Mouse (Mus musculus) neural tube, embryonic 14.5 days (tissue): ENCODE data around the gene Stk38. TPM values are rescaled to one million over a fixed set of nuclear protein-coding genes. Genes with fewer than 3 reads are reported as not detected.
A peak's percentile ranks its signal among the peaks of the same experiment; 100 is the strongest.
"Not testable (repeated sequence)": the region's sequence is repeated elsewhere in the genome, so short reads cannot be mapped to it uniquely, and the experiment has no call there.

ENCODE experiments used
- ATAC-seq: fragments of 200-750 bp; cut with Nextera tagmentation; 2 replicates; pipeline ENCODE4 v1.8.0; 2017; ENCODE audit warnings: low read depth, mild to moderate bottlenecking, moderate TSS enrichment, moderate library complexity
- H3K27ac ChIP-seq: fragments of 300-500 bp; sonication (generic); 2 replicates; pipeline ENCODE4 v1.5.1; 2014; ENCODE audit warnings: low read depth, mild to moderate bottlenecking, control low read depth, low read length, moderate library complexity, mixed read lengths
- H3K27me3 ChIP-seq: fragments of 300-500 bp; sonication (generic); 2 replicates; pipeline ENCODE4 v1.6.1; 2014; ENCODE audit warnings: low read length; ENCODE audit not compliant: control insufficient read depth, insufficient read depth
- H3K36me3 ChIP-seq: fragments of 300-500 bp; sonication (generic); 2 replicates; pipeline ENCODE4 v1.6.1; 2014; ENCODE audit warnings: low read length, mixed read lengths; ENCODE audit not compliant: control insufficient read depth, insufficient read depth
- H3K4me1 ChIP-seq: fragments of 300-500 bp; sonication (generic); 2 replicates; pipeline ENCODE4 v1.6.1; 2014; ENCODE audit warnings: low read length; ENCODE audit not compliant: control insufficient read depth, insufficient read depth
- H3K4me2 ChIP-seq: fragments of 300-500 bp; sonication (generic); 2 replicates; pipeline ENCODE4 v1.6.1; 2014; ENCODE audit warnings: mild to moderate bottlenecking, low read depth, low read length, control low read depth
- H3K4me3 ChIP-seq: fragments of 300-500 bp; sonication (generic); 2 replicates; pipeline ENCODE4 v1.5.1; 2014; ENCODE audit warnings: low read depth, low read length, control low read depth, mixed read lengths
- H3K9ac ChIP-seq: fragments of 300-500 bp; sonication (generic); replicated peaks from 2 replicates; pipeline ENCODE4 v1.6.1; 2014; ENCODE audit warnings: low read depth, mild to moderate bottlenecking, control low read depth, low read length, mixed read lengths
- H3K9me3 ChIP-seq: fragments of 300-500 bp; sonication (generic); 2 replicates; pipeline ENCODE4 v1.6.1; 2016; ENCODE audit warnings: low read length; ENCODE audit not compliant: control insufficient read depth
- WGBS: fragments of 180-500 bp; shearing (Covaris S2); extraction: QIAGEN DNeasy Blood & Tissue Kit; methylation state at CpG from one replicate; pipeline ENCODE4 v1.1.7; 2014; 5-methylcytosine and 5-hydroxymethylcytosine counted together
- polyA plus RNA-seq: library from polyadenylated mRNA; unstranded; fragments of >200 nt; fragmentation: Nextera tagmentation; extraction: Ambion mirVana; gene quantifications from 2 replicates; pipeline ENCODE4 v1.2.1, GENCODE M21; 2014

Stk38 gene
- polyA plus RNA-seq, 1 experiment from 2014 or later: 82.4 TPM

- H3K9me3 ChIP-seq, H3K36me3 ChIP-seq, H3K27me3 ChIP-seq, ATAC-seq: not testable (repeated sequence)
- Histone ChIP-seq H3K27ac (peak overlapping the region; percentile 98), H3K4me2 (peak overlapping the region; percentile 56), H3K9ac (peak overlapping the region; percentile 97; the same call in 1 of the 2 replicates), H3K4me1 (peaks cover 14% of the 10 kb centered on the region; the same call in 1 of the 2 replicates), H3K4me3 (peak overlapping the region; percentile 86)
- 43% methylated on average over 7 of the region's 7 CpGs for WGBS
Measured at GRCm38 (mm10) chr17:29031085-29031711, 23.4 kb upstream of the Stk38 start.

DNA sequence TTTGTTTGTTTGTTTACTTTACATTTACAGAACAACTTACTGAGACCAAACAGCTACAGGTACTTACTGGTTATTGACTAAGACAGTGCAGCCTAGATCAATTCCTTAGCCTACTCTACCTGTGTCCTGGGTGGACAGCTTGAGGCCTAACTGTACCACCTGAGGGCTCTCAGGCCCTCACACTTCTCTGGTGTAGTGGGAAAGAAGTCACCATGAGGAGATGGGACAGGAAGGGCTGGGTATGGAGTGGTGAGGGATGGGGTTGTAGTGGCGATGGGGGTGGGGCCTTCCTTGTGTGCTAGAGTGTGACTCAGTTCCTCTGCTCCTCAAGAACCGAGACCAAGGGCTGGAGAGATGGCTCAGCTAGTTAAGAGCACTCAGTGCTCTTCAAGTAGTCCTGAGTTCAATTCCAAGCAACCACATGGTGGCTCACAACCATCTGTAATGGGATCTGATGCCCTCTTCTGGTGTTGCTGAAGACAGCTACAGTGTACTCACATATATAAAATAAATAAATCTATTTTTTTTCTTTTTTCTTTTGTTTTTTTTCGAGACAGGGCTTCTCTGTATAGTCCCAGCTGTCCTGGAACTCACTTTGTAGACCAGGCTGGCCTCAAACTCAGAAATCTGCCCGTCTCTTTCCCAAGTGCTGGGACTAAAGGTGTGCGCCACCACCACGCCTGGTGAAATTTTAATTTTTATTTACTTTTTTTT, 22.7 kb upstream of the Stk38 start:
- H3K4me3 ChIP-seq: no peak overlapping the region
- H3K4me1 ChIP-seq: peaks cover 13% of the 10 kb centered on the region; the same call in 1 of the 2 replicates
- H3K36me3 ChIP-seq: no peaks in the 10 kb centered on the region
- H3K4me2 ChIP-seq: no peak overlapping the region
- 92% methylated on average over 6 of the region's 6 CpGs for WGBS
- H3K27ac ChIP-seq: no peak overlapping the region
- ATAC-seq: no peak
- no peak overlapping the region for H3K9ac ChIP-seq
- H3K27me3 ChIP-seq: no peaks in the 10 kb centered on the region
- H3K9me3 ChIP-seq: no peaks in the 10 kb centered on the region

GRCm38 (mm10) chr17:29026652-29027356, 19.0 kb upstream of the Stk38 start:
- no peaks in the 10 kb centered on the region for H3K27me3 ChIP-seq
- H3K4me2 ChIP-seq: no peak overlapping the region
- peaks cover 8% of the 10 kb centered on the region; the same call in 1 of the 2 replicates for H3K4me1 ChIP-seq
- H3K9me3 ChIP-seq: no peaks in the 10 kb centered on the region
- no peaks in the 10 kb centered on the region for H3K36me3 ChIP-seq
- no peak overlapping the region for H3K9ac ChIP-seq
- no peak for ATAC-seq
- no peak overlapping the region for H3K4me3 ChIP-seq
- WGBS: 38% methylated on average over 5 of the region's 5 CpGs
- H3K27ac ChIP-seq: no peak overlapping the region

- Histone ChIP-seq H3K4me3 (no peak overlapping the region), H3K4me2 (no peak overlapping the region), H3K9me3 (no peaks in the 10 kb centered on the region), H3K36me3 (no peaks in the 10 kb centered on the region), H3K27me3 (no peaks in the 10 kb centered on the region), H3K27ac (no peak overlapping the region), H3K4me1 (peaks cover 3% of the 10 kb centered on the region; the same call in 1 of the 2 replicates), H3K9ac (no peak overlapping the region)
- WGBS: 14% methylated on average over 10 of the region's 10 CpGs
- peak; percentile 44; the same call in 1 of the 2 replicates for ATAC-seq
Measured at GRCm38 (mm10) chr17:29024896-29025565, 17.2 kb upstream of the Stk38 start.

DNA sequence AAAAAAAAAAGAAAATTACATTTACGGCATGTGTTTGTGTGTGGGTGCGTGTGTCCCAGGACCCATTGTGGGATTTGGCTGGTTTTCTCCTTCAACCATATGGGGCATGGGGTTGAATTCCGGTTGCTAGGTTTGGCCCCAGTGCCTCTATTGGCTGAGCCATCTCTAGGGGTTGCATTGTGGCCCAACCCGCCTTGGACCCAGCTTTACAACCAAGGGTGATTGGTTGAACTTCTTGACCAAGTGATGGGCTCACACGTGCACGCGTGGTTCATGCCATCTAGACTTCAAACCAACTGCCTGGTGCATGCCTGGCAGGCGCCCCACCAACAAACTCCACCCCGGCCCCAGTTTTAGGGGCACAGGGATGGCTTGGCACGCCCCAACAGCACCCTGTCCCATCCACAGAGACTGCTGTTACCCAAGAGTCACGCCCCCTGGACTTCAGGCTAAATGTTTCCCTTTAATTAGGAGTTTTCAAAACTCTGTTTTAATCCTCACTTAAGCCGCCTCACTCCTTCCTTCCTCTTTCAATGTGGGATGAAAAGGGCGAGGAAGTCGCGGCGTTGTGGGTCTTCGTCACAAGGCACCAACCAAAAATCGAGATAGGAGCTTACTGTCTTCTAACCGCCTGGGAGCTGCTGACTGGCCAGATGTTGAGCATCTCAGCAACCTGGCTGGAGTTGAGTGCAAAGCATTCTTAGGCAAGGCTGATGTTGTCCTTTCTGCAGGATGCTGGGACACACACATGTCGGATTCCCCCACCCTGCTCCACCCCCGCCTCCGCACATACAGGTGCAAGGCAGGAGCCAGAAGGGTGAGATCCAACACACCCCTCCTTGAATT, 16.5 kb upstream of the Stk38 start:
- Histone ChIP-seq H3K4me3 (no peak overlapping the region), H3K9ac (no peak overlapping the region), H3K9me3 (no peaks in the 10 kb centered on the region), H3K27ac (no peak overlapping the region), H3K36me3 (no peaks in the 10 kb centered on the region), H3K4me1 (peaks cover 3% of the 10 kb centered on the region; the same call in 1 of the 2 replicates), H3K4me2 (no peak overlapping the region), H3K27me3 (no peaks in the 10 kb centered on the region)
- WGBS: 58% methylated on average over 22 of the region's 22 CpGs
- ATAC-seq: no peak

DNA sequence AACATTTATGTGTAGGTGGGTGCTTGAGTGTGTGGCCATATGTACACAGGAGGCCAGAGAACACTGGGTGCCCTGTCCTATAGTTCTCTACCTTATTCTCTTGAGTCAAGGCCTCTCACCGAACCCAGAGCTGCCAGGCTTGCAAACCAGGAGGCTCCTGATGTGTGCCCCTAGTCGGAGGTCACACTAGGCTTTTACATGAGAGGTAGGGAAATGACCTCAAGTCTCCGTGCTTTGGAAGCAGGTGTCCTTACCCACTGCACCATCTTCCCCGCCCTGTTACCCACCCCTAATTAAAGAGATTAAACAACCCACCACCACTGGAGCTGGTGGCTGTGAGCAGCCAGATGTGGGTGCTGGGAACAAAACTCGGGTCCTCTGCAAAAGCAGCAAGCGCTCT, 15.6 kb upstream of the Stk38 start:
- ATAC-seq: no peak

GRCm38 (mm10) chr17:29022230-29022819, 14.5 kb upstream of the Stk38 start:
- H3K9me3 ChIP-seq: no peaks in the 10 kb centered on the region
- no peak overlapping the region for H3K4me2 ChIP-seq
- H3K27me3 ChIP-seq: no peaks in the 10 kb centered on the region
- no peak overlapping the region for H3K9ac ChIP-seq
- no peak overlapping the region for H3K4me3 ChIP-seq
- no peak; the same call in 1 of the 2 replicates for ATAC-seq
- 13% methylated on average over 15 of the region's 15 CpGs for WGBS
- H3K4me1 ChIP-seq: peaks cover 3% of the 10 kb centered on the region; the same call in 1 of the 2 replicates
- H3K36me3 ChIP-seq: no peaks in the 10 kb centered on the region
- H3K27ac ChIP-seq: no peak overlapping the region

More for the DNA sequence above, 15.6 kb upstream of the Stk38 start:
- Histone ChIP-seq H3K4me2 (no peak overlapping the region), H3K9ac (no peak overlapping the region), H3K4me1 (peaks cover 3% of the 10 kb centered on the region; the same call in 1 of the 2 replicates), H3K27ac (no peak overlapping the region), H3K27me3 (no peaks in the 10 kb centered on the region), H3K4me3 (no peak overlapping the region), H3K36me3 (no peaks in the 10 kb centered on the region), H3K9me3 (no peaks in the 10 kb centered on the region)
- 87% methylated on average over 6 of the region's 6 CpGs for WGBS

- no peak for ATAC-seq
- no peaks in the 10 kb centered on the region for H3K36me3 ChIP-seq
- H3K27ac ChIP-seq: no peak overlapping the region
- no peak overlapping the region for H3K4me2 ChIP-seq
- H3K27me3 ChIP-seq: no peaks in the 10 kb centered on the region
- peaks cover 2% of the 10 kb centered on the region; the same call in 1 of the 2 replicates for H3K4me1 ChIP-seq
- H3K9me3 ChIP-seq: no peaks in the 10 kb centered on the region
- H3K9ac ChIP-seq: no peak overlapping the region
- no peak overlapping the region for H3K4me3 ChIP-seq
Measured at GRCm38 (mm10) chr17:29020444-29020843, 12.6 kb upstream of the Stk38 start.
